Mouse (Mus musculus): ENCODE results near the gene Klhdc10.
"Not testable (repeated sequence)": the region's sequence is repeated elsewhere in the genome, so short reads cannot be mapped to it uniquely, and the experiment has no call there.

GRCm38 (mm10) chr6:30390271-30390670 lies 11.4 kb upstream of the Klhdc10 start:
- TF ChIP-seq POLR2A (IDR thresholded peaks at IDR 0.05; ENCODE audit: borderline replicate concordance, insufficient read depth, low read length); CTCF (IDR thresholded peaks at IDR 0.05; ENCODE audit: borderline replicate concordance, insufficient read depth, low read depth, low read length): not testable (repeated sequence)

Data from cerebellum, adult 2 months (tissue).